Mouse (Mus musculus): ENCODE data around the gene Clstn1. TPM values are rescaled to one million over a fixed set of nuclear protein-coding genes. Genes with fewer than 3 reads are reported as not detected.

Clstn1 gene
- polyA plus RNA-seq, 1 experiment from 2014 or later = 41.8 TPM

DNA sequence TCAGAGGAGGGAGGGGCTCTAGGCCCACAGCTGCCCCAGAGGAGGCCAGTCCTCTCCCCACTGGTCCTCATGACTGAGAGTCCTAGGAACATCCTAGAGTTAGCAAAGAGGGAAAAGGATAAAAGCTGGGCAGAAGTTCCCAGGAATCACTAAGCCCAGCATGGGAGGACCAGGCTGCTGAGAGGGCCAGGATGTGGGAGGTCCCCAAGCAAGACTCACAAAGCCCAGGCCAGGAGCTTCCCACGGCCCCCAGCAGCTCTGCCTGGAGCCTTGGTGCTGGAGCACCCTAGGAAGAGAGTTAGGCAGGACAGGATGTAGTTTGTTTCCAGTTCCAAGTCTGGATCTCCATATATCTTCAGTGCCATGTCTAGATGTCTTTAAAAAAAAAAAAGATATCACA is 91.7 kb downstream of the Clstn1 start:
- Histone ChIP-seq H3K9me3 (ENCODE audit: control insufficient read depth, low read length) (no peaks in the 10 kb centered on the region), H3K4me2 (no peak overlapping the region), H3K9ac (ENCODE audit: low read length) (no peak overlapping the region), H3K4me3 (ENCODE audit: low read depth, low read length) (no peak overlapping the region), H3K27me3 (ENCODE audit: control insufficient read depth, insufficient read depth, low read length) (peaks cover 15% of the 10 kb centered on the region), H3K4me1 (ENCODE audit: control insufficient read depth, insufficient read depth, low read length) (peaks cover 4% of the 10 kb centered on the region; the same call in 1 of the 2 replicates), H3K27ac (ENCODE audit: low read depth, low read length) (no peak overlapping the region), H3K36me3 (ENCODE audit: control insufficient read depth, insufficient read depth, low read length) (no peaks in the 10 kb centered on the region)
- 56% methylated on average over 1 of the region's 1 CpGs for WGBS
- no peak for ATAC-seq (ENCODE audit: low FRiP score)
- no peak for DNase-seq (ENCODE audit: low spot score, missing footprints)

DNA sequence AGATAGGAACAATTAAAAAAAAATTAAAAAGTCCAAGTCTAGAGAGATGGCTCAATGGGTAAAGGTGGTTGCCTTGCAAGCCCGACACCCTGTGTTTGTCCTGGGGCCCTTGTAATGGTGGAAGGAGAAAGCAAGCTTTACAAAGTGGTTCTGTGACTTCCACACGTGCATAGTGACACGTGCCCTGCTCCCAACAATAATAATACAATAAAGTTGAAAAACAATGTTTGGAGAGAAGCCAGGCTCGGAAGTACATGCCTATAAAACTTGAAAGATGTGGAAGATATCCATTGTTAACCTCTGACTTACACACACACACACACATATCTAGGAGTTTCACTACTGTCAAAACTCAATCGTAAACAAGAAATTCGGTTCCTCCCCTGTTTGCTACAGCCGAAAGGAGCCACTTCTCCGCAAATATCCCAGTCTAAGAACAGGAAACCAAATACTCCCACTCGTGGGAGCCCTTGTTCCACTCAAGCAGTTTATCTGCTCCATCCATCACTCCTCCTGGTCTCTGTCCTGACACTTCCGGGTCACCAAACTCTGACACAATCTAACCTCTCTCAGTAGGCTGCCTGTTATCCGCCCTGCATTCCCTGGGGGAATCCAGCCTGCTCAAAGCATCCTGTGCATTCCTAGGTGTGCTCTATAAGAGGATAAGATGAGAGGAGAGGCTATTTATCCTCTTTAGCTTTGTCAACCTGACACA is 92.9 kb downstream of the Clstn1 start:
- DNase-seq (ENCODE audit: low spot score, missing footprints) (no peak), ATAC-seq (ENCODE audit: low FRiP score) (no peak)
- WGBS = 76% methylated on average over 11 of the region's 11 CpGs
- Histone ChIP-seq H3K9ac (ENCODE audit: low read length) (no peak overlapping the region), H3K9me3 (ENCODE audit: control insufficient read depth, low read length) (no peaks in the 10 kb centered on the region), H3K36me3 (ENCODE audit: control insufficient read depth, insufficient read depth, low read length) (no peaks in the 10 kb centered on the region), H3K27ac (ENCODE audit: low read depth, low read length) (no peak overlapping the region), H3K27me3 (ENCODE audit: control insufficient read depth, insufficient read depth, low read length) (peaks cover 10% of the 10 kb centered on the region; the same call in 1 of the 2 replicates), H3K4me2 (no peak overlapping the region), H3K4me1 (ENCODE audit: control insufficient read depth, insufficient read depth, low read length) (peaks cover 4% of the 10 kb centered on the region; the same call in 1 of the 2 replicates), H3K4me3 (ENCODE audit: low read depth, low read length) (no peak overlapping the region)

DNA sequence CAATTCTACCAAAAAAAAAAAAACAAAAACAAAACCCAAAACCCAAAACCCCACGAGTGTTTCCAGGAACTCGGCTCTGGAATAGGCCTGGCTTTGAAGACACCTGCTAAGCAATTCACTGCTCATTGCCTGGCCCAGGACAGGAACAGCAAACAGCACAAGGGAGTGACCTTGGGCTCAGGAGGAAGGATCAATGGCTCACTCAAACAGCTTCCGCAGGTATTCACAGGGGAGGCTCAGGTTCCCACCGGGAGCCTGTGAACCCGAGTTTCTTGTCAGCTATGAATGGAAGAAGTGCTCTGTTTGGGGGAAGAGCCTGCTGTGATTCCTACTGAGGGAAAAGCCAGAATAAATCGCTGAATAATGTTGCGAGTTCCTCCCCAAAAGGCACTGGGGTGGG is 97.6 kb downstream of the Clstn1 start:
- Histone ChIP-seq H3K36me3 (ENCODE audit: control insufficient read depth, insufficient read depth, low read length) (no peaks in the 10 kb centered on the region), H3K4me3 (ENCODE audit: low read depth, low read length) (no peak overlapping the region), H3K27ac (ENCODE audit: low read depth, low read length) (no peak overlapping the region), H3K4me2 (no peak overlapping the region), H3K27me3 (ENCODE audit: control insufficient read depth, insufficient read depth, low read length) (no peaks in the 10 kb centered on the region), H3K9me3 (ENCODE audit: control insufficient read depth, low read length) (no peaks in the 10 kb centered on the region), H3K9ac (ENCODE audit: low read length) (no peak overlapping the region), H3K4me1 (ENCODE audit: control insufficient read depth, insufficient read depth, low read length) (no peaks in the 10 kb centered on the region)
- 15% methylated on average over 7 of the region's 7 CpGs for WGBS
- ATAC-seq (ENCODE audit: low FRiP score) (no peak), DNase-seq (ENCODE audit: low spot score, missing footprints) (peak; percentile 61)

DNA sequence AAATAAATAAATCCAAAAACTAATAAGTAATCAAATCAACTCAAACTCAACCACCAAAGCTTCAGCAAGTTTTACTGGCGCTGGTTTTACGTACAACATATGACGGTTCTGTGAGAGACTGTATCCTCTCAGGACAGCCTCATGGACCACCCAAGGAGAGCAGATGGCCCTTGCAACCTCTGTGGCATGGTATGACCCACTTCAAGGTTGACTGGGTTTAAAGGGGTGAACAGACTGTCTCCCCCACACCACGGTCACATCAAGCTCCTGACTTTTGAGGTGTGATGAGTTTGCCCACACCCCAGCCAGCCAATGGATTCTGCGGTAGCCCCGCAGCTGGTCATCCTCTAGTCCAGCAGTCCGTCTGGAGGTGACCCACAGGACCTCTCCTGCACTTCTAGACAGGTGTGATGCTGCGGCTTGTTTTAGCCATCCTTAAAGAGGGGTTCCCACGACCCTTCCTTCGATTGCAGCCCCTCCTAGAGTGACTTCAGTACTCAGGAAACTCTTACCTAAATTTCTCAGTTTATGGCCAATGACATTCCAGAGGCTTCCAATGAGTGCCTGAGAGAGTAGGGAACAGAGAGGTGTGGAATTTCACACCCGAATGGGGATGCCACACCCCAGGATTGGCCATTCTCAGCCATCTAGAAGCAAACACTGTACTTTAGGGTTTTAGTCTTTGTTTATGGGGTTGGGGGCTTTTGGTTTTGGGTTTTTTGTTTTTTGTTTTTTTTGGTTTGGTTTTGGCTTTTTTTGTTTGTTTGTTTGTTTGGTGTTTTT is 98.8 kb downstream of the Clstn1 start:
- WGBS = 84% methylated on average over 11 of the region's 11 CpGs
- DNase-seq (ENCODE audit: low spot score, missing footprints) = peak; percentile 77

DNA sequence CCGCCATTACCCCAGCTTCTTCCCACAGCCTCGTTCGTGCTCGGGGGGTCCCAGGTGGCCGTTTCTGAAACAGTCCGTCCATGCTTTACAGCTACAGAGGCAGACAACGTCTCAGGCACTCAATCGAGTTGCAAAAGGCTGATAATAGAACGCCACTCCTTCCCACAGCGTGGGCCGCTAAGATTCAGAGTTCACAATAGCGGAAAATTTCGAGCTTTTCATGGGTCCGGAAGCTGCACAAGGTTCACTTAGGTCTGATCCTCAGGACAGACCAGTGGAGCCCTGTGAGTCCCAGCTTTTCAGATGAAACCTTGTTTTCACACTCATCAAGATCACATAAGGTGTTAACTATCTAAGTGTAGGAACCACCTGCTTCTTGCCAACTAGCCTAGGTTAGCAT is 102.6 kb downstream of the Clstn1 start:
- 82% methylated on average over 14 of the region's 14 CpGs for WGBS
- Histone ChIP-seq H3K9me3 (ENCODE audit: control insufficient read depth, low read length) (no peaks in the 10 kb centered on the region), H3K27ac (ENCODE audit: low read depth, low read length) (no peak overlapping the region), H3K36me3 (ENCODE audit: control insufficient read depth, insufficient read depth, low read length) (no peaks in the 10 kb centered on the region), H3K4me1 (ENCODE audit: control insufficient read depth, insufficient read depth, low read length) (no peaks in the 10 kb centered on the region), H3K4me3 (ENCODE audit: low read depth, low read length) (no peak overlapping the region), H3K4me2 (no peak overlapping the region), H3K27me3 (ENCODE audit: control insufficient read depth, insufficient read depth, low read length) (no peaks in the 10 kb centered on the region), H3K9ac (ENCODE audit: low read length) (no peak overlapping the region)
- peak; percentile 78 for DNase-seq (ENCODE audit: low spot score, missing footprints)
- ATAC-seq (ENCODE audit: low FRiP score) = no peak

More for the DNA sequence above, 98.8 kb downstream of the Clstn1 start:
- no peaks in the 10 kb centered on the region for H3K27me3 ChIP-seq (ENCODE audit: control insufficient read depth, insufficient read depth, low read length)
- H3K4me3 ChIP-seq (ENCODE audit: low read depth, low read length) = no peak overlapping the region
- H3K27ac ChIP-seq (ENCODE audit: low read depth, low read length) = no peak overlapping the region
- H3K9me3 ChIP-seq (ENCODE audit: control insufficient read depth, low read length) = no peaks in the 10 kb centered on the region
- no peaks in the 10 kb centered on the region for H3K36me3 ChIP-seq (ENCODE audit: control insufficient read depth, insufficient read depth, low read length)
- no peak for ATAC-seq (ENCODE audit: low FRiP score)
- no peak overlapping the region for H3K9ac ChIP-seq (ENCODE audit: low read length)
- no peaks in the 10 kb centered on the region for H3K4me1 ChIP-seq (ENCODE audit: control insufficient read depth, insufficient read depth, low read length)
- H3K4me2 ChIP-seq = no peak overlapping the region

DNA sequence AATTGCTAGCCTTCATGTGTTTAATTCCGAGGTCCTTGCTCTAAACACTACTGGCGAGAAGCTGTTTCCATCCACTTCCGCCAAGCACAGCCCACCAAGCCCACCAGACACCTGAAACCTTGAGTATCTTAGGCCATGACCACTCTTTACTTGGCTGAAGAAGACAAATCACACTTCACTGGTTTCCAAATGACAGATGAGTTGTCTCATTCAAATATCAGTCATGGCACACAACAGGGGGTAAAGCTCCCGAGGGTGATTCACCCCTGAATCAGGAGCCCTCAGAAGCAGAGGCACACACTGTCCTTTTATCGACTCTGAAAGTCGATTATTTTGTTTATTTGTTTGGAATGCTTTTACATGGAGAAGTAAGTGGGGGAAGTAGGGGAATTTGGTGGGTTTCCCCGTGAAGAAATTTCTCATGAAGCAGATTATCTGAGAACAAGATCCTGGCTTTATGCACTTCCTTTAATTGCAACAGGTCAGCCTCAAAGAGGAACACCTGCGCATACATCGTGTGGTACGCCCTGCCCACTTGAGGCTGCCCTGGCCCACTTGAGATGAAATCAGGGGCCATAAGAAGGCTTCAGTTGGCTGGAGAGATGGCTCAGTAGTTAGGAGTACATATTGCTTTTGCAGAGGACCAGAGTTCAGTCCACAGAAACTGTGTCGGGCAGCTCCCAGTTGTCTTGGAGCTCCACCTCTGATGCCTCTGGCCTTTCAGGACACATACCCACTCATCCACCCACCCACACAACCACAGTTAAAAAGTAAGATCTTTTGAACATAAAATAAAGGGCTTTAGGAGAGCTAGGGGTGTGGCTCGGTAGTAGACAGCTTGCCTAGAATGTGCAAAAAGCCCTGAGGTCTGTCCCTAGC is 103.8 kb downstream of the Clstn1 start:
- no peak overlapping the region for H3K4me3 ChIP-seq (ENCODE audit: low read depth, low read length)
- H3K4me2 ChIP-seq = no peak overlapping the region
- 81% methylated on average over 12 of the region's 12 CpGs for WGBS
- no peak overlapping the region for H3K9ac ChIP-seq (ENCODE audit: low read length)
- H3K36me3 ChIP-seq (ENCODE audit: control insufficient read depth, insufficient read depth, low read length) = no peaks in the 10 kb centered on the region
- no peaks in the 10 kb centered on the region for H3K27me3 ChIP-seq (ENCODE audit: control insufficient read depth, insufficient read depth, low read length)
- ATAC-seq (ENCODE audit: low FRiP score) = no peak
- no peaks in the 10 kb centered on the region for H3K9me3 ChIP-seq (ENCODE audit: control insufficient read depth, low read length)
- no peak overlapping the region for H3K27ac ChIP-seq (ENCODE audit: low read depth, low read length)
- peak; percentile 64 for DNase-seq (ENCODE audit: low spot score, missing footprints)
- H3K4me1 ChIP-seq (ENCODE audit: control insufficient read depth, insufficient read depth, low read length) = no peaks in the 10 kb centered on the region

DNA sequence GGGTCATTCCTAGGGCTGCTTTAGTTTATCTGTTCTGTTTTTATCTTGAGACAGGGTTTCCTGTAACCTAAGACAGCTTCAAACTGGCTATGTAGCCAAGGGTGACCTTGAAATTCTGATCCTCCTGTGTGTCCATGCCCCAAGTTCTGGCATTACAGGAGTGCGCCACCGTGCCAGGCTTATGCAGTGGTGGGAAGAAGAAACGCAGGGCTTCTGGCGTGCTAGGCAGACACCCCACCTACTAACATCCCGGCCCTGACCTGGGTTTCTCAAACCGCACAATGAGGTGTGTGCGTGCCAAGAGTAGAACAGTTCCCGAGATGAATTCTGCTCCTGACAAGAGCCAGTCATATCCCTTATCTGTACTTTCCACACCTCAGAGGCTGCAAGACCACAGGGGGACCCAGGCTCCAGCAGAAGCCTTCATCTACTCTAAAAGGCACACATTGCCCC is 104.6 kb downstream of the Clstn1 start:
- no peak overlapping the region for H3K27ac ChIP-seq (ENCODE audit: low read depth, low read length)
- H3K9ac ChIP-seq (ENCODE audit: low read length) = no peak overlapping the region
- no peak for ATAC-seq (ENCODE audit: low FRiP score)
- H3K36me3 ChIP-seq (ENCODE audit: control insufficient read depth, insufficient read depth, low read length) = no peaks in the 10 kb centered on the region
- no peaks in the 10 kb centered on the region for H3K4me1 ChIP-seq (ENCODE audit: control insufficient read depth, insufficient read depth, low read length)
- DNase-seq (ENCODE audit: low spot score, missing footprints) = peak; percentile 26
- H3K4me3 ChIP-seq (ENCODE audit: low read depth, low read length) = no peak overlapping the region
- no peaks in the 10 kb centered on the region; the same call in 1 of the 2 replicates for H3K27me3 ChIP-seq (ENCODE audit: control insufficient read depth, insufficient read depth, low read length)
- H3K9me3 ChIP-seq (ENCODE audit: control insufficient read depth, low read length) = no peaks in the 10 kb centered on the region
- no peak overlapping the region for H3K4me2 ChIP-seq
- WGBS = 94% methylated on average over 8 of the region's 8 CpGs

DNA sequence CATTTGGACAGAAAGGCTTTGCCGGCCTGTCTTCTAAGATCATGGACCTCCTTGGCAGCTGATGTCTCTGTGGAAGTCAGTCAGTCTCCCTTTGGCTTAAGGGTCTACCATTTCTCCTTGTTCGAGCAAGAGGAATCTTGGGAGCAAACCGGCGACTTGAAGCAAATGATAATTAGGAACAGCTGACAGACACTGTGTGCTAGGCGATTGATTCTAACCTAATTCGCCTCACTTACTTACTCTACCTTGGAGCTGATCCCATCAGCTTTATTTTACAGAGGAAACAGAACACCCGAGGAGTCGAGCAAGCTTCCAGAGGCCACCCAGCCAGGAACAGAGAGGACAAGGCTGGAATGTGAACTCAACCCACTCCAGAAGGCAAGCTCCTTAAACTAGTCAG is 105.1 kb downstream of the Clstn1 start:
- Histone ChIP-seq H3K9me3 (ENCODE audit: control insufficient read depth, low read length) (no peaks in the 10 kb centered on the region), H3K27me3 (ENCODE audit: control insufficient read depth, insufficient read depth, low read length) (peaks cover 2% of the 10 kb centered on the region; the same call in 1 of the 2 replicates), H3K27ac (ENCODE audit: low read depth, low read length) (no peak overlapping the region), H3K4me2 (no peak overlapping the region), H3K36me3 (ENCODE audit: control insufficient read depth, insufficient read depth, low read length) (no peaks in the 10 kb centered on the region), H3K4me1 (ENCODE audit: control insufficient read depth, insufficient read depth, low read length) (no peaks in the 10 kb centered on the region), H3K4me3 (ENCODE audit: low read depth, low read length) (no peak overlapping the region), H3K9ac (ENCODE audit: low read length) (no peak overlapping the region)
- peak; percentile 47 for DNase-seq (ENCODE audit: low spot score, missing footprints)
- no peak for ATAC-seq (ENCODE audit: low FRiP score)
- 78% methylated on average over 8 of the region's 8 CpGs for WGBS

All from midbrain, embryonic 11.5 days (tissue).